Mouse (Mus musculus): Measurements from ENCODE around the gene Taf8. TPM values are rescaled to one million over a fixed set of nuclear protein-coding genes. Genes with fewer than 3 reads are reported as not detected.

Gene Taf8
- polyA plus RNA-seq, 1 experiment from 2014 or later, result 14.2 TPM

GRCm38 (mm10) chr17:47533691-47534090 is 31.6 kb upstream of the Taf8 start:
- Histone ChIP-seq H3K9me3 (replicated peaks; ENCODE audit: control insufficient read depth, low read length) (no peaks in the 10 kb centered on the region), H3K9ac (ENCODE audit: low read depth, low read length) (no peak overlapping the region), H3K27me3 (ENCODE audit: control insufficient read depth, insufficient read depth, low read depth, low read length) (no peaks in the 10 kb centered on the region), H3K4me1 (ENCODE audit: control insufficient read depth, low read depth, low read length) (peaks cover 65% of the 10 kb centered on the region), H3K27ac (ENCODE audit: low read length) (peak overlapping the region; percentile 90), H3K4me2 (ENCODE audit: low read depth, low read length) (no peak overlapping the region), H3K36me3 (ENCODE audit: control insufficient read depth, insufficient read depth) (no peaks in the 10 kb centered on the region), H3K4me3 (ENCODE audit: low read depth, low read length) (no peak overlapping the region)
- 94% methylated on average over 13 of the region's 13 CpGs for WGBS (ENCODE audit: insufficient replicate concordance)
- ATAC-seq (ENCODE audit: low read depth), result no peak

- 0 out of 2 replicates have a peak overlapping the region, but pooled peaks have one; percentile 13 for H3K9ac ChIP-seq (ENCODE audit: low read depth, low read length)
- H3K9me3 ChIP-seq (replicated peaks; ENCODE audit: control insufficient read depth, low read length), result no peaks in the 10 kb centered on the region
- WGBS (ENCODE audit: insufficient replicate concordance), result 61% methylated on average over 5 of the region's 5 CpGs
- H3K4me2 ChIP-seq (ENCODE audit: low read depth, low read length), result peak overlapping the region; percentile 33
- peak overlapping the region; percentile 61 for H3K27ac ChIP-seq (ENCODE audit: low read length)
- H3K36me3 ChIP-seq (ENCODE audit: control insufficient read depth, insufficient read depth), result no peaks in the 10 kb centered on the region
- ATAC-seq (ENCODE audit: low read depth), result peak; percentile 20; the same call in 1 of the 2 replicates
- peaks cover 72% of the 10 kb centered on the region for H3K4me1 ChIP-seq (ENCODE audit: control insufficient read depth, low read depth, low read length)
- no peaks in the 10 kb centered on the region for H3K27me3 ChIP-seq (ENCODE audit: control insufficient read depth, insufficient read depth, low read depth, low read length)
- H3K4me3 ChIP-seq (ENCODE audit: low read depth, low read length), result no peak overlapping the region
These were observed 30.3 kb upstream of the Taf8 start for GRCm38 (mm10) chr17:47532364-47532763.

GRCm38 (mm10) chr17:47531387-47531818 is 29.3 kb upstream of the Taf8 start:
- Histone ChIP-seq H3K4me1 (ENCODE audit: control insufficient read depth, low read depth, low read length) (peaks cover 72% of the 10 kb centered on the region), H3K4me3 (ENCODE audit: low read depth, low read length) (no peak overlapping the region), H3K27me3 (ENCODE audit: control insufficient read depth, insufficient read depth, low read depth, low read length) (no peaks in the 10 kb centered on the region), H3K4me2 (ENCODE audit: low read depth, low read length) (no peak overlapping the region), H3K9ac (ENCODE audit: low read depth, low read length) (peak overlapping the region; percentile 12), H3K36me3 (ENCODE audit: control insufficient read depth, insufficient read depth) (no peaks in the 10 kb centered on the region), H3K27ac (ENCODE audit: low read length) (peak overlapping the region; percentile 61), H3K9me3 (replicated peaks; ENCODE audit: control insufficient read depth, low read length) (no peaks in the 10 kb centered on the region)
- WGBS (ENCODE audit: insufficient replicate concordance), result 56% methylated on average over 10 of the region's 10 CpGs
- ATAC-seq (ENCODE audit: low read depth), result no peak

- Histone ChIP-seq H3K4me2 (ENCODE audit: low read depth, low read length) (no peak overlapping the region), H3K4me1 (ENCODE audit: control insufficient read depth, low read depth, low read length) (peaks cover 62% of the 10 kb centered on the region), H3K9me3 (replicated peaks; ENCODE audit: control insufficient read depth, low read length) (no peaks in the 10 kb centered on the region), H3K4me3 (ENCODE audit: low read depth, low read length) (no peak overlapping the region), H3K9ac (ENCODE audit: low read depth, low read length) (no peak overlapping the region), H3K36me3 (ENCODE audit: control insufficient read depth, insufficient read depth) (no peaks in the 10 kb centered on the region), H3K27me3 (ENCODE audit: control insufficient read depth, insufficient read depth, low read depth, low read length) (no peaks in the 10 kb centered on the region), H3K27ac (ENCODE audit: low read length) (no peak overlapping the region)
- 86% methylated on average over 11 of the region's 11 CpGs for WGBS (ENCODE audit: insufficient replicate concordance)
- ATAC-seq (ENCODE audit: low read depth), result no peak
These were observed 27.5 kb upstream of the Taf8 start for GRCm38 (mm10) chr17:47529595-47529994.

- peaks cover 63% of the 10 kb centered on the region for H3K4me1 ChIP-seq (ENCODE audit: control insufficient read depth, low read depth, low read length)
These were observed 26.8 kb upstream of the Taf8 start for GRCm38 (mm10) chr17:47528919-47529318.

GRCm38 (mm10) chr17:47527581-47528300 is 25.6 kb upstream of the Taf8 start:
- H3K27me3 ChIP-seq (ENCODE audit: control insufficient read depth, insufficient read depth, low read depth, low read length), result no peaks in the 10 kb centered on the region
- no peak overlapping the region for H3K4me3 ChIP-seq (ENCODE audit: low read depth, low read length)
- H3K4me1 ChIP-seq (ENCODE audit: control insufficient read depth, low read depth, low read length), result peaks cover 64% of the 10 kb centered on the region
- H3K4me2 ChIP-seq (ENCODE audit: low read depth, low read length), result no peak overlapping the region
- no peak for ATAC-seq (ENCODE audit: low read depth)
- peak overlapping the region; percentile 44 for H3K9ac ChIP-seq (ENCODE audit: low read depth, low read length)
- 37% methylated on average over 10 of the region's 10 CpGs for WGBS (ENCODE audit: insufficient replicate concordance)
- no peaks in the 10 kb centered on the region for H3K36me3 ChIP-seq (ENCODE audit: control insufficient read depth, insufficient read depth)
- H3K27ac ChIP-seq (ENCODE audit: low read length), result peak overlapping the region; percentile 72
- no peaks in the 10 kb centered on the region for H3K9me3 ChIP-seq (replicated peaks; ENCODE audit: control insufficient read depth, low read length)

More at GRCm38 (mm10) chr17:47528919-47529318, 26.8 kb upstream of the Taf8 start:
- Histone ChIP-seq H3K4me2 (ENCODE audit: low read depth, low read length) (no peak overlapping the region), H3K9ac (ENCODE audit: low read depth, low read length) (no peak overlapping the region), H3K9me3 (replicated peaks; ENCODE audit: control insufficient read depth, low read length) (no peaks in the 10 kb centered on the region), H3K36me3 (ENCODE audit: control insufficient read depth, insufficient read depth) (no peaks in the 10 kb centered on the region), H3K27ac (ENCODE audit: low read length) (no peak overlapping the region), H3K27me3 (ENCODE audit: control insufficient read depth, insufficient read depth, low read depth, low read length) (no peaks in the 10 kb centered on the region), H3K4me3 (ENCODE audit: low read depth, low read length) (no peak overlapping the region)
- no peak for ATAC-seq (ENCODE audit: low read depth)
- 77% methylated on average over 8 of the region's 8 CpGs for WGBS (ENCODE audit: insufficient replicate concordance)

- Histone ChIP-seq H3K9me3 (replicated peaks; ENCODE audit: control insufficient read depth, low read length) (no peaks in the 10 kb centered on the region), H3K9ac (ENCODE audit: low read depth, low read length) (peak overlapping the region; percentile 44), H3K27ac (ENCODE audit: low read length) (peak overlapping the region; percentile 72), H3K36me3 (ENCODE audit: control insufficient read depth, insufficient read depth) (no peaks in the 10 kb centered on the region), H3K4me1 (ENCODE audit: control insufficient read depth, low read depth, low read length) (peaks cover 64% of the 10 kb centered on the region), H3K27me3 (ENCODE audit: control insufficient read depth, insufficient read depth, low read depth, low read length) (no peaks in the 10 kb centered on the region), H3K4me3 (ENCODE audit: low read depth, low read length) (no peak overlapping the region), H3K4me2 (ENCODE audit: low read depth, low read length) (no peak overlapping the region)
- 70% methylated on average over 17 of the region's 17 CpGs for WGBS (ENCODE audit: insufficient replicate concordance)
- ATAC-seq (ENCODE audit: low read depth), result no peak
These were observed 24.9 kb upstream of the Taf8 start for GRCm38 (mm10) chr17:47526856-47527520.

- H3K9ac ChIP-seq (ENCODE audit: low read depth, low read length), result no peak overlapping the region
- WGBS (ENCODE audit: insufficient replicate concordance), result 86% methylated on average over 6 of the region's 6 CpGs
- H3K4me1 ChIP-seq (ENCODE audit: control insufficient read depth, low read depth, low read length), result peaks cover 72% of the 10 kb centered on the region
These were observed 22.9 kb upstream of the Taf8 start for GRCm38 (mm10) chr17:47524991-47525390.

GRCm38 (mm10) chr17:47524055-47524454 is 22.0 kb upstream of the Taf8 start:
- Histone ChIP-seq H3K4me3 (ENCODE audit: low read depth, low read length) (no peak overlapping the region), H3K9ac (ENCODE audit: low read depth, low read length) (peak overlapping the region; percentile 83; the same call in 1 of the 2 replicates), H3K9me3 (replicated peaks; ENCODE audit: control insufficient read depth, low read length) (no peaks in the 10 kb centered on the region), H3K4me1 (ENCODE audit: control insufficient read depth, low read depth, low read length) (peaks cover 77% of the 10 kb centered on the region), H3K36me3 (ENCODE audit: control insufficient read depth, insufficient read depth) (no peaks in the 10 kb centered on the region), H3K27ac (ENCODE audit: low read length) (peak overlapping the region; percentile 97), H3K27me3 (ENCODE audit: control insufficient read depth, insufficient read depth, low read depth, low read length) (no peaks in the 10 kb centered on the region), H3K4me2 (ENCODE audit: low read depth, low read length) (no peak overlapping the region)
- ATAC-seq (ENCODE audit: low read depth), result no peak
- 62% methylated on average over 8 of the region's 8 CpGs for WGBS (ENCODE audit: insufficient replicate concordance)

More at GRCm38 (mm10) chr17:47524991-47525390, 22.9 kb upstream of the Taf8 start:
- Histone ChIP-seq H3K9me3 (replicated peaks; ENCODE audit: control insufficient read depth, low read length) (no peaks in the 10 kb centered on the region), H3K4me2 (ENCODE audit: low read depth, low read length) (no peak overlapping the region), H3K4me3 (ENCODE audit: low read depth, low read length) (no peak overlapping the region), H3K27me3 (ENCODE audit: control insufficient read depth, insufficient read depth, low read depth, low read length) (no peaks in the 10 kb centered on the region), H3K27ac (ENCODE audit: low read length) (peak overlapping the region; percentile 1; the same call in 1 of the 2 replicates), H3K36me3 (ENCODE audit: control insufficient read depth, insufficient read depth) (no peaks in the 10 kb centered on the region)
- ATAC-seq (ENCODE audit: low read depth), result no peak

Measured in liver, embryonic 16.5 days (tissue).